Mouse (Mus musculus) lung, adult 2 months (tissue): ENCODE results near the gene Sec23a.

Experiments used
- CTCF ChIP-seq: fragments of 200-500 bp; IDR thresholded peaks from 2 replicates; pipeline ENCODE4 v1.5.1; 2011; ENCODE audit warnings: mild to moderate bottlenecking, low read length, control low read depth; ENCODE audit not compliant: insufficient read depth
- POLR2A ChIP-seq: fragments of 200-500 bp; IDR thresholded peaks from 2 replicates; pipeline ENCODE4 v1.6.1; 2011; ENCODE audit warnings: low read depth, mild to moderate bottlenecking, control low read depth, low read length, borderline replicate concordance; ENCODE audit errors: extremely low read depth

DNA sequence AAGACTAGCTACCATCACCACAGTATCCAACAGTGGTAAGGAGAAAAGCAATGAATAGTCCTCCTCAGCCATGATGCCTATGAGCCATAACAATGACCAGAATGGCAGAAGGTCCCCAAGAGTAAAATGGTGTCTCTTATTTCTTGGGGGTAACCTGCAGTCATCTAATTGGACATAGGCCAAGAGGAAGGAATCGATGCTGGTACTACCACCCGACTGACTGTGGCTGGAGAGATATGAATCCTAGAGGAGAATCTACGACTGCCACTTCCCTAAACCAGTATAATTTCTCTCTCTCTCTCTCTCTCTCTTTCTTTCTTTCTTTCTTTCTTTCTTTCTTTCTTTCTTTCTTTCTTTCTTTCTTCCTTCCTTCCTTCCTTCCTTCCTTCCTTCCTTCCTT lies 40.7 kb upstream of the Sec23a start:
- TF ChIP-seq POLR2A = no peak
- TF ChIP-seq CTCF = no peak
